Mouse (Mus musculus) kidney, adult 11 months (tissue): ENCODE results near the gene Zfp93.

ENCODE experiments used
- DNase-seq: peaks from one replicate; pipeline ENCODE4 v3.0.0; 2022

The Zfp93 gene

DNA sequence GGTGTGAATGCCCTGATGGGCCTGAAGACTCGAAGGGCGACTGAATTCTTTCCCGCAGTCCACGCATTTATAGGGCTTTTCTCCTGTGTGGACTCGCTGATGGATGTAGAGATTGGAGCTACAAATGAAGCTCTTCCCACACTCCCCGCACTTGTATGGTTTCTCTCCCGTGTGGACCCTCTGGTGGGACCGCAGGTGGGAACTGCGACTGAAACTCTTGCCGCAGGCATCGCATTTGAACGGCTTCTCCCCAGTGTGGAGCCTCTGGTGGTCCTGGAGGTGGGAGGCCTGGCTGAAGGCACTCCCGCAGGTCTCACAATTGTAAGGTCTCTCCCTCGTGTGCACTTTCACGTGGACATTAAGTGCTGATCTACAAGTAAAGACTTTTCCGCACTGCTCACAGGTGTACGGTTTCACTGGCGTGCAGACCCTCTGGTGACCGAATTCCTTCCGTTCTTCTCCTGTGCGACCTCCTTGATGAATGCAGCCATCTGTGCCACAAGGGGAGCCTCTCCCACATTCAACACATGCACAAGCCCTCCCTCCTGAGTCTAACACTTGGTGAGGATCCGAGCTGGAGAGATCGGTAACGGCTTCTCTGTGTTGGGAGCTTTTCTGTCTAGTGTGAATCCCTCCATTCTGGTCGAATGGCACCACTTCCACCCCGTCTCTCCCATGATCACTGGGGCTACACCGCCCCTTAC is 21.3 kb downstream of the Zfp93 start:
- no peak for DNase-seq

DNA sequence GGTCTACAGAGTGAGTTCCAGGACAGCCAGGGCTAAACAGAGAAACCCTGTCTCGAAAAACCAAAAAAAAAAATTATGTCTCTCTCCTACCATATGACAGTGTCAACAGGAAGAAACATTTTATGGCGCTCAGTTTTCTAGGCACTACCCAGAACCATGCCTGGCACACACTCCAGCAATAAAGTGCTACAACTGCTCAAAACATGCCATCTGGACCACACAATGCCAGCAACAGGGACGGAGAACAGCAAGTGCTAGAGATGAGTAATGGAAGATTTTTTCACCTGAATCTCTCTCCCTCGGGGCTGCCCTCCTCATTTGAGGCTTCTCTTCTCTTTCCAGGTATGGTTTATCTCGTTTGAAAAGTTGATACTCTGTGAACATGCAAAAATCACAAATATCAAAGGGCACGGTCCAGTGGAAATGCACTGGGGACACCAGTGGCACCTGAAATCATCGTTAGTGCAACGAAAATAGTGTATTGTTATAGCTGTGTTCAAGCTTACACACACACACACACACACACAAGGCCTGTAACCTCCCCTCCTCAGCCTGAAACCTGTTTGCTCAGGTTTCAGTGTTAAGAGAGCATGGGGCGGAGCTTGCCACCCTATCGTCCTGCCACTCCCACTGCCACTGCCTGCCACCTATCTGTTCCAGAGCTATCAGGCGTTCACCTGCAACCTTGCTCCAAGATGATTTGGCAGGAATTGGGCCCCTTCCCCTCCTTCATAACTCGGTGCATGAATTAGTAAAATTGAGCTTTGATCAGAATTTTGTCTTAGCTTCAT is 23.0 kb downstream of the Zfp93 start:
- no peak for DNase-seq

DNA sequence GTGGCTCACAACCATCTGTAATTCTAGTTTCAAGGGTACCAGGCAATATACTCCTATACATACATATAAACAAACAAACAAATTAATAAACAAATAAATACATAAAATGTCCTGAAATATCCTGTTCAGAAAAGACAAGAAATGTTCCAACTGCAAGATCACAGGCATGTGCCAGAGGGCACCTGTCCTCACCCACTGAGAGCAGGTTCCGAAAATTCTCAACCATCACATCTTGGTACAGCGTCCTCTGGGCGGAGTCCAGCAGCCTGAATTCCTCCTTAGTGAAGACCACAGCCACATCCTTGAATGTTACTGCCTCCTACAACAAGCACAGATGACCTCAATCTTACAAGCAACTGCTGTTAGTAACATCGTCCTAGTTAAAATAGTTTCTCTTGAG is 24.5 kb downstream of the Zfp93 start:
- no peak for DNase-seq

DNA sequence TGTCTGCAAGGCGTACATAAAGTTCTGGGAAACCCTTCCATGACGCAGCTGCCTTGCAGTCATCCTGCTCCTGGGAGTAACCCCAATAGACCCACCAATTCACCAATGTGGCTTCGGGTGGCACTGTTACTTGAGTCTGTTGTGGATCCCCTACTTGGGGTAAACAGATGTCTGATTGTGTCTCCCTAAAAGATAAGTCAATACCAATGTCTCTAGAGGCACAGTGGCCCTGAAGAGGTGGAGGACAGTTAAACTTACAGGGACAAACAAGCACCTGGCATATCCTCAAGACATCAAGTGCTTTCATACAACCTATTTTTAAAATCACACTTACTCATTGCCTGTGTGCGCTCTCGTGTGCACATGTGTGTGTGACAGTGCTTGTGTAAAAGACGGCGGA is 25.2 kb downstream of the Zfp93 start:
- DNase-seq = no peak

DNA sequence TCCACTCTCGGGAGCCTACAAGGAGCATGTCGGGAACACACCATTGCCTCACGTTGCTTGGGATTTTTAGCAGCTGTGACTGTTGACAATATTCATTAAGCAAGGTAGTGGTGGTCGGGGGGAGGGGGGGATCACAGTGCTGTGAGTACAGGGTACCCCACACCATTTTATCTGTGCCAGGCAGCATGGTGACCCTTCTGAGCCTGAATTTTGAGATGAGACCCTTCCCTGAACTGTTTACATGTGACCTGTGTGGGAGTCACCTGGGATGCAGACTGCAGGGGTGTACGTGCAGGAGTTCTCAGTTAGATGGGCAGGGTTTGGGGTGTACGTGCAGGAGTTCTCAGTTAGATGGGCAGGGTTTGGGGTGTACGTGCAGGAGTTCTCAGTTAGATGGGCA is 26.2 kb downstream of the Zfp93 start:
- DNase-seq = no peak

DNA sequence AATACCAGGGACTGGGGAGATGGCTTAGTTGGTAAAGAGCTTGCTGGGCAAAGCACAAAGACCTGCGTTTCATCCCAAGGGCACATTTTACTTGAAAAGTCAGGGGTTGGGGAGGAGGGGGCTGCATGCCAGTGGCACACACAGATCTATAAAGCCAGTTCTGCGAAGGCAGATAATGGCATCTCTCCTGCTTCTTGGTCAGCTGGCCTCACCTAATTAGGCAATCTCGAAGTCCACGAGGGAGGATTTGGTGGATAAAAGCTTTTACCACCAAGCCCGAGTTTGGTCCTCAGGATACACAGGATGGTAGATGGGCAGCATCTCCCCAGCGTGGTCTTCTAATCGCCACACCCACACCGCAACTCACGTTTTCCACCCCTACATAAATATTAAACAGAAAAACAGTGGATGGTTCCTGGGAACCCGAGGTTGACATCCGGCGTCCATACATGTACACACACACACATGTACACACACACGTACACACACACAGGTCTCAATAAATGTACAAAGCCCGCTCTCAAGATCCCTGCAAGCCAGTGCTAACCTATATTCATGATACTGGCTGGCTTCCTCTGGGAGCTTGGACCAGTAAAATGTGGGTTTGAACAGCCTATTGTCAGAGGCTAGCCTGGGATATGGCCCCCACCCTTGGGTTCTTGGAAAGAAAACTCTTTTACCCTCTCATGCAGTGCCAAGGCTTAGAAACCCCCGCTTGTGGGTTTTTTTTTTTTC is 27.3 kb downstream of the Zfp93 start:
- no peak for DNase-seq

DNA sequence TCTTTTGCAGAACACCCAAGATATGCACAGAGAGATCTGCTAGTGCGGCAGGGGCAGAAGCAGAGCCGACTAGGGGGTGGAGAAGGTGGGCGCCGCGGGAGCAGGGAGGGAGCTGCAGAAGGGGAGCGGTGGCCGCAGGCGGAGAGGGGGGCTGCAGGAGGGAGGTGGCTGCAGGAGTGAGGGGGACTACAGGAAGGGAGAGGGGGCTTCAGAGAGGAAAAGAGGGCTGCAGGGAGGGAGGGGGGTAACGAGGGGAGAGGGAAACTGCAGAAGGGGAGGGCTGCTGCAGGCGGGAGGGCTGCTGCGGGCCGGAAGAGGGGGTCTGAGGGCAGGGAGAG is 28.4 kb downstream of the Zfp93 start:
- DNase-seq = no peak

DNA sequence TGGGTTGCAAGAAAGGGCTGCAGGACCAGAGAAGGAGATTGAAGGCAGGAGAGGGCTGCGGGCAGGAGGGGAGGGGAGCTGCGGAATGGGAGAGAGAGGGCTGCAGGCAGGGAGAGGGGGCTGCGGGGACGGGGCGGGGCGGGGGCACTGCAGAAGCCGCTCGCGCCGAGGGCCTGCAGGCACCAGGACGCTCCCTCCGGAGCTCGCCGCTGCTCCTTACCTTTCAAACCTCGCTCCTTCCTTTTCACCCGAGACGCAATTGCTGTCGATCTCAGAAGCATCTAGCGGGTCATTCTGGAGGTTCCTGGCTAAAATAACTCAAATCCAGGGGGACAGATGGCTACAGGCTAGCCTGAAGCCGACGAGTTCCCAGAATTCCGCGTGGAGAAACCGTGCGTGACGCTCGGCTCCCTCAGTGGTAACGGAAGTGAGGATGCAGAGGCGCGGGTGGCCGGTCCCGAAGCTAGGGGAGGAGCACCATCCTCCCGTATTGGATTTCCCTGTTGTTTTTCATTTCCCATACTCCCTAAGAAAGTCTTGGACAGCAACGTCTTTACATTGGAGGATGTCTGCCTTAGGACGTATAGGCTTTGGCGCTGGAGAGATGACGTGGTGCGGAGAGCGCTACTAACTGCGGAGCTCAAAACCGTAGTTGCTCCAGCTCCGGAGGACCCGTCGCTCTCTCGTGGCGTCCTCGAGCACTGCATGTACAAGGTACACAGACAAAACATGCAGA is 28.9 kb downstream of the Zfp93 start:
- DNase-seq = peak; percentile 64

DNA sequence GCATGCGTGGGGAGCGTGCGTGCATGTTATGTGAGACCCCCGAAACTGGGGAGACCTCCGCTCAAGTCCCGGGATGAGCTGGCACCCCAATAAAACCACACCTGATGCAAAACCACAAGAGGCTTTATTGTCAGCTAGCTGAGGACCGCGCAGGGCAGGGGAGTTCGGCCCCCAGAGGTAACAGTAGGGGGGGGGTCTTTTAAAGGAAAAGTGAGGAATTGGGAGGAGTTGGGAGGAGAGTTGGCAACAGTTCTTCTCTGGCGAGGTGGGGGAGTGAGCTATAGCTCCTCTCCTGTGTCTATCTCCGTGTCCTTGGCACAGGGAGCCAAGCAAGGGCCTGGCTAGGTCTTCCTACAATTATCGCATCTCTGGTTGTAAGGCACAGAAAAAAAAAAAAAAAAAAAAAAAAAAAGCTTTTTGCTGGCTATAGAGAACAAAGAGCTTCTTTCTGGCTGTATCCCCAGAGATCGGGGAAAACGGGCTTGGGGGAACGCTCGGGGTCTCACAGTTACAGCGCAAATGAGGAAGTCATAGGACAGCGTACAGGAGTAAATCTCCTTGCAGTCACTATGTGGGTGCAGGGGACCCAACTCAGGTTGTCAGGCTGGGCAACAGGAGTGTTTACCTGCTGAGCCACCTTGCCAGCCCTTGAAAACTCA is 29.7 kb downstream of the Zfp93 start:
- DNase-seq = peak; percentile 11

DNA sequence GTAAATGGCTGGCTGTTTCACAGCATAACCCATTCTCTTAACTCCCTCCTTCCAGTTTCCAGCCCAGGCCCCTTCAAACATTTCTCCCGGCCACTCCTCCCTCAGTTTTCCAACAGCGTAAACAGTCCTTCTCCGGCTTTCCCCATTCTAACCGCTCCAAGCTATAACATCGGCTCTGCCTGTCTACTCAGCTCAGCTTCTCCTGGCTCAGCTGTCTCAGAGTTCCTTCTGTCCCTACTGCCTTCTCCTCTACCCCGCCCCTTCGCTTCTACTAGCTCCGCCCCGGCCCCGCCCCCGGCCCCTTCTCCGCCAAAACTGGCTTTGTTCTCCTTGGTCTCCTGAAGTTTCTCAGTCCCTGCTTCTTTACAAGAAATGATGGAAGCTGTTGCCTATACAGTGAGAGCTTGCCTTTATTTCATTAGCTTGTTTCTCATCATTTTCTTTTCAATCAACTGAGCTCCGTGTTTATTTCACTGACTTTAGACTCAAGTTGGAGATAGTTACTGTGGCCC is 30.6 kb downstream of the Zfp93 start, which contains the start of gene Zfp61:
Zfp61 (minus strand) TSS at position 462 of the 512 bp plus-strand sequence.
- DNase-seq = peak; percentile 19

DNA sequence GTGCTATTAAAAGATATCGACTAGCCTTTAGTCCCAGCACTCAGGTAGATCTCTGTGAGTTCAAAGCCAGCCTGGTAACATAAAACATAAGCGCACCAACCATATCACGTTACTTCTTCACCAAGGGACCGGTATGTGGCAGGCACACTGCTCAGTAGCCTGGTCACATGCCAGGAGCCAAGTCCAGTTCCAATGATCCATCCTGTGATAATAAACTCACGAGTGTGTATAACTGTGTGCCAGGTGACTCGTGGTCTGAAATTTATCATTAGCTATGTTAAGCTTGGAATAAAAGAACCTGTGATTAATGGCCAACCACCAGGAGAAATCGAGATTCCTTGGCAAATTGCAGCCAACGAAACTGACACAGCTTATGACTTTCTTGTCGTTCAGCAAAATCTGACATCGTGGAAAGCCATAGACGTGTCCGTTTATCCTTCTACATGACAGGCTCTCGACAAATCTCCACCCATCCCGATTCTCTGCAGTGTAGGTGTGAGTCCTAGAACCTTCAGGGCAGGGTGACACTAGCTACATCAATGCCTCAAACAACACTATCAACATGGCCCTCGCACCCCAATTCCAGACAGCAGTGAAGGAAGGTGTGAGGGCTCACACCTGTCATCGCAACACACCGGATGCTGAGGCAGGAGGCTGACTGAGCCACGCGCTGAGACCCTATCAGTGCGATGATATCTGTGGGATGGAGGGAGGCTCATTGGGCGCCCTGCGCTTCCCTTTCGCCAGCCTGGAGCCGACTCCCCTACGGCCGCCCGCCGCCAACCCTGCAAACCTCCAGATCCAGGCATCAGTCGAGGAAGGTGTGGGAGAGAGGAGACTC is 45.7 kb downstream of the Zfp93 start:
- peak; percentile 49 for DNase-seq

DNA sequence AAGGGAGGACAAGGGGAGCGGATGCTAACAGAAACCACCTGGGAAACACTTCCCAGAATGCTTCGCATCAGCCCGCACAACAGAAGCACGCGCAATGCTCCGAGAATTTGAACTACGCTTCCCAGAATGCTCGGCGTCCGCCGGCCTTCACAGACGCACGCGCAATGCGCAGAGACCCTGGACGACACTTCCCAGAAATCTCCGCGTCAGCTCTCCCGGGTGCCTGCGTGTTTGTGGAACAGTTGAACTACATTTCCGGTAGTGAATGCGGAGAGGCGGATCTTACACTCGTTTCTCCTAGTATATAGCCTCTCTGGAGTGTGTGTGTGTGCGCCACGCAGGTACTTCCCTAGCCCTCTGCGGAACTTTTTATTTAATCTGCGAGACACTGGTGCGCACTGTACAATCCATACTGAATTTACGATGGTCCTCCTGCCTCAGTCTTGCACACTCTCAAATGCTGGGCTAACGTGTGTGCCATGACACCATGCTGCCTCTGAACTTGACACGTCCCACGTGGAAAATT is 46.4 kb downstream of the Zfp93 start, which contains the start of gene Zfp94:
Zfp94 (minus strand) TSS at position 100 of the 526 bp plus-strand sequence.
- peak; percentile 96 for DNase-seq

DNA sequence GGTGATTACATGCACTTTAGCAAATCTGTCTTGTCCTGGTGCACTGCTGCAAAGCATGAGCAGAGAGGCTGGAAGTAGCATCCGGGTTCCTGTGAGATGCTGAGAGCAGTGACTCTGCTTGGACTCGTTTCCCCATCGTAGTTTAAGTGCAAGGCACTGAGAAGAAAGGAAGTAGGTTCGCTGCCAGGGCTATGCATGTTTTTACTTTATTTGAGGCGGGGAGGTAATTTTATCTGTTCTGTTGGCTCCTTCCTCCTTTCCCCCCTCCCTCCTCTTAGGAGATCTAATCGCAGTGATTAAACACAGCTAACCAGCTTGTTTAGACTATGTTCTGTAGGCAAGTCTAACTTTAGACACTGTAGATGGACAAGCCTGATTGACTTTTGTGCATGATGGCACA is 48.7 kb downstream of the Zfp93 start:
- no peak for DNase-seq

DNA sequence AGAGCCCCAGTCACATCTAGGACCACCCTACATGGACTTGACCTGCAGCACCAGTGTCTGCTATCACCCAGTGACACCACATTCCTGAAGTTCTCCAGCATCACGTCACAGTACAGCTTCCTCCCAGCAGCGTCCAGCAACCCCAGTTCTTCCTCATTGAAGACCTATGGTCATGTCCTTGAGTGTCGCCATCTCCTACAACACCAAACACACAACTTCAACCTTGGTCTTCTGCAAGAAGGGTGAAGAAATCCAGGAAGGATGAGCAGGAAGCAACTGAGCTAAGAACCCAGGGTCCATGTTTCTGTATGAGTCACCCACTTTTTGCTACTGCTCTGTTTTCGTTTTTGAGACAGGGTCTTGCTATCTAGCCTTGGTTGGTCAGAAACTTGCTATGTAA is 52.4 kb downstream of the Zfp93 start:
- no peak for DNase-seq

DNA sequence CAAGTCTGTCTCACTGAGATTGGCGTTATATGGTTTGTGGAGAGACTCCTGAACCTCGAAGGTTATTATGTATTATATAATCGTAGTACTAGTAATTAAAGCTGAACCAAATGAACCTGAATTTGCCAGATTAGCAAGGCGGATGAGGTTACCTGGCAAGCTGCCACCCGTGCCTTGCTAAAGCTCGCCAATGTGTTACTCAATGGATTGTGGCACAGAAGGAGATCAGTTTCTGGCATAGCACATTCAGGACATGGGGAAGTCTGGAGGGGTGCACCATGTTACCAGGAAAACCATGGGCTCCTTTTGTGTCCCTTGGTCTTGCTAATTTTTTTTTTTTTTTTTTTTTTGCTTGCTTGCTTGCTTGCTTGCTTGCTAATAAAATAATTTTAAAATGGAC is 55.0 kb downstream of the Zfp93 start:
- peak; percentile 23 for DNase-seq

DNA sequence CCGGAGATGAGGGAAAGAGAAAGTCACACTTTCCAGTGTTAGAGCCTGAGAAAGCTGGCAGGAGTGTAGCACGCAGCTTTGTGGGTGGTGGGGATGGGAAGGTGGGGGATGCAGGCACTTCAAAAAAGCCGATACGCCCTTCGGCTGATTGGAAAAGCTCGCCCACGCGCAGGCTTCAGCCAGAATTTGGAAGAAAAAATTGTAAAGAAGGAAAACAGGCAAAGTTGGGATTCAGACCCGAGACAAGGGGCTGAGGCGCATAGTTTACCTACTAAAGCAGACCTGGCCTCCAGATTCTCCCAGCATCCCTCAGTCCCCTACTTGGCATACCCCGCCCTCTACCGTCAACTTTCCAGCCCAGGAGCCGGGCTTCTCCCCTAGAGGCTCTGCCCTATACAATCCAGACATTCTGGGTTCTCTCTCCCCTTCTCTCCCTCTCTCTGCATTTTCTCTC is 55.5 kb downstream of the Zfp93 start:
- no peak for DNase-seq

DNA sequence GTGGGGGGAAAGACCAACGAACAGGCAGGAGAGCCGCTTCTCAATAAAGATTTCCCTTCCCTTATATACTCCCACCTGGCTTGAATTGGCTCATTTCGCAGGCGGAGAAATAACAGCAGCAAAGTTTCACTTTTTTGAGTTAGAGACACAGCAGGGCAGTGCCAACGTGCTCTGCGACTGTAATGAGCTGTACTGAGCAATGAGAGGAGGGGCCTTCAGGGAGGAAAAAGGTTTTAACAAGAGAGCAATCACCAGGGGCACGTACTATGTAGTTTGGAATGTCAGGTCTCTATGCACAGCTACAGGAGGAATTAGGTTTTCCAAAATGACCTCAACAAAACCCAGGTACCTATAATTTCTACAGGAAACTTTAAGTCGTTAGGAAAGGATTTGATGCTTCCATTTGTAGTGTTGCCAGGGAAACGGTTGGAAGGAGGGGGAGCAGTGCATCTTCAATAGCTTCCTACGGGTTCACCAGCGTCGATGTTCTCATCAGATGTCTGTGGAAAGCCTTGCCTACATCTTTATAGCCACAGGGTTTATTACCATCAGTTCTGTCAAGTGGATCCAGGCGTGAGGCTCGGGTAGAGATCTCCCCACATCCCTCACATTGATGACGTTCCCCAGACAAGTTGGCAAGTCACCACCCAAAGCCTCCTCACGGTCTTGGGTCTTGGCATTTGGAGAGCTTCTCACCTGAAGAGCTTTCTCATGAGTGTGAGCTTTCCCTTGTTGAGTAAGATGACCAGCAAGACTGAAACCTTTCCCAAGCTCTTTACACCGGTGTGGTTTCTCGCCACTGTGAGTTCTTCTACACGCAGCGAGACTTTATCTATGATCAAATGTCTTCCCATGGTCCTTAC is 56.3 kb downstream of the Zfp93 start:
- DNase-seq = no peak
